Mouse (Mus musculus): ENCODE results near the gene Mcoln1. TPM values are rescaled to one million over a fixed set of nuclear protein-coding genes. Genes with fewer than 3 reads are reported as not detected.
A peak's percentile ranks its signal among the peaks of the same experiment; 100 is the strongest.

Gene Mcoln1
- 46.3 and 46.5 TPM in 2 replicates for total RNA-seq (2021)
- long read RNA-seq, transcript Mcoln1-201 (14 exons, 2,065 nt): major isoform, 24 of 37 reads
- long read RNA-seq, partial matches to known transcripts: 8 of 37 reads
- long read RNA-seq, other reads (novel, unspliced or antisense): 3 of 37 reads

DNA sequence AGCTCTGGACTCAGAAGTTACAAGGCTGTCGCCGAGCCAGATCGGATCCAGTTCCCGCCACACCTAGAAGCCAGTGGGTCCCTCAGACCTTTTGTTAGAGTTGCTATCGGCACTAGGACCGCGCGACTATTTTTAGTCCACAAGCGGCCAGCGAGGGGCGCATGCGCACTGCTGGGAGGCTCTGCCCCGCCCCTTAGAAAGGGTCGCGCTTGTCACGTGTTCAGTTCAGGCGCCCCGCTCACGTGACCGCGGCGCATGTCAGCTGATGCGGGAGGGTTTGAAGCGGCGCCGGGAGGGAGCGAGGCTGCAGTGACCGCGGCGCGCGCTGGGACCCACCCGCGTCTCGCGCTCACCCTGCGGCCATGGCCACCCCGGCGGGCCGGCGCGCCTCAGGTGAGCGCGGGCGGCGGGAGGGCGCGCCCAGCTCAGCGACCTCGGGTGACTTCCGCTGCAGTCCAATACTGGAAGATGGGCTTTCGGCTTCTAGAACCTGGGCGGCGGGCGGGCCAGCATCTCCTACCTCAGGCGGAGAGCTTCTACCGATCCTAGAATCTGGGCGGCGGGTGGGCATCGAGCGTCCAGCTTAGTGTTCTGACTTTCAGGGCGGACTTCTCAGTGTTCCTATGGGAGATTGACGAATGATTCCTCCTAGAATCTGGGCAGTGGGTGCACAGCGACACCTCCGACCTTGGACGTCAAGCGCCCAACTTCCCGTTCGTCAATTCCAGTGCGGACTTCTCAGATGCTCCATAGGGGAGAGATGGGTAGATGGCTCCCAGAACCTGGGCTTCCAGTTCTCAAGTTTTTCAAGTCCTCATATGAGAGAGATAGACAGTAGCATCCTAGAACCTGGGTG is at the start of gene Mcoln1:
Gene Mcoln1, plus strand, starts transcription at position 223 of the 856 bp plus-strand sequence.
- peak; percentile 98 for DNase-seq

DNA sequence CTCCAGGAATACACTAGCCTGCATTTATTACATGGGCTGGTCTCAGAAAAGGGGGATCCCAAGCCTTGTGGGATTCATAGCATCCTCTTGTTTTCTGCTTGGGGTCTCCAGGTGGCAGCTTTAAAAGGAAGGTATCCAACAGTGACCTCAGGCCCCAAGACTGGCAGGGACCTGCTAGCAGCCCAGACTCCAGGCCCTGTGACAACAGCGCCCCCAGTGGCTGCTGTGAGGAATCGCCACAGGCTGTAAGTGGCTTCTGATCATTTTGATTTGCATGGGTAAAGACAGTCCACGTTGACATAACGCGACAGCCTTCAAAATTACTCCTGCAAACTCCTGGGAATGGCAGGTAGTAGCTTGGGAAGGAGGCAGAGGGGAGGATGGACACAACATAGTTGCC is 49.6 kb upstream of the Mcoln1 start:
- peak; percentile 73 for DNase-seq

- DNase-seq: no peak
Observed at GRCm38 (mm10) chr8:3451992-3452391, 48.3 kb upstream of the Mcoln1 start.

DNA sequence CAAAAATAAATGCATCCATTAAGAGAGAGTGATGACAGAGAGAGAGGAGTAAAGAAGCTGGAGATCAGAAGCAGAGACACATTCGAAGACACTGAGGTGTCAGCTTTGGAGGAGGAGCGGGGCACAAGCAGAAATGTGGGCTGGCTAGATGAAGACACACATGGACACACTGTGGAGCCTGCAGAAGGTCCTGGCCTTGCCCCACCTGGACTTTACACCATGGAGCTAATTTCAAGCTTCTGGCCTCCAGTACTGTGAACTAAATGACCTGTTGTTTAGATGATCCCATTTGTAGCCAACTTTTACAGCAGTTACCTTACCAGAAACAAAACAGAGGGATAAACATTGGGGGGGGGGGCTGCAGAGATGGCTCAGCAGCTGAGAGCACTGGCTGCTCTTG is 37.0 kb upstream of the Mcoln1 start:
- no peak for DNase-seq

- DNase-seq: no peak
Observed at GRCm38 (mm10) chr8:3464309-3464708, 35.9 kb upstream of the Mcoln1 start.

DNA sequence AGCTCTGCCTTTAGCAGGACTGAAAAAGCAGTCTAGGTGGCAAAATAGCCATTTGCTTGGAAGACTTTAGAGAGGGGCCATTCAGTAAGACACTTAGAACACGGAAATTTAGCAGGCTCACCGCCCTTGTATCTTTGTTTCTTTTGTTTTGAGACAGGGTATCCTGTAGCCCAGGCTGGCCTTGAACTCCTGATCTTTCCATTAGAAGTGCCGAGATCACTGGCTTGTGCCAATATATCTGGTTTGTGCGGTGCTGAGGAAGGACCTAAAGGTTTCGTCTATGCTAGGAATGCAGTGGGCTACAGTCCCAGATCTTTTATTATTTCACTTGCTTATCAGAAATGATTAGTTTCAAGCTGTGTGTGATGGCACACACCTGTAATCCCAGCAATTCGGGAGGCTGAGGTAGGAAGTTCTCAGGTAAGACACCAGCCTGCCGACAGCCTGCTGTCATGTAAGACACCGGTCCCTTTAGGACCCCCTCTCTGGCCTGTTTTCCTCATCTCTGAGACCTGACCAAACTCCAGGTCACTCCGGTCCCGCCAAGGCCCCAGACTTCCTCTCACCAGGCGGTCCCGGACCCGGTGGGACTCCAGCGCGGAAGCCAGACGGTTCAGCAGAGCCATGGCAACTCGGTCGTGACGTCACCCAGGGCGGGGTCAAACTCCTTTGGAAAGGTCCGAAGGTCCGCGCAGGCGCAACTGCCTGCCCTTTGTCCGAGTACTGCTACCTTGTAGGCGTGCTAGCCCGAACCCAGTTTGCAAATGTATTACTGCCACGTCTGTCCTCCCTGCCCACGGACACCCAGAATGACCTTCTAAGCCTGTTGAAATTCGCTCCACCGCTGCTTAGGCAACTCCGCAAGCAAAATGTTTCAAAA is 33.0 kb upstream of the Mcoln1 start, which contains the start of gene Pex11g:
Gene Pex11g, minus strand, starts transcription at position 675 of the 880 bp plus-strand sequence.
- DNase-seq: peak; percentile 100

GRCm38 (mm10) chr8:3467886-3468545 is 32.2 kb upstream of the Mcoln1 start:
- DNase-seq: no peak

- DNase-seq: no peak
Observed at GRCm38 (mm10) chr8:3468838-3469237, 31.4 kb upstream of the Mcoln1 start.

- DNase-seq: no peak
Observed at GRCm38 (mm10) chr8:3470562-3470961, 29.7 kb upstream of the Mcoln1 start, which contains the start of gene Tex45. Gene Tex45 (plus strand): TSS chr8:3470862.

- no peak for DNase-seq
Observed at GRCm38 (mm10) chr8:3475715-3476429, 24.4 kb upstream of the Mcoln1 start.

- no peak for DNase-seq
Observed at GRCm38 (mm10) chr8:3480221-3480785, 20.0 kb upstream of the Mcoln1 start.

DNA sequence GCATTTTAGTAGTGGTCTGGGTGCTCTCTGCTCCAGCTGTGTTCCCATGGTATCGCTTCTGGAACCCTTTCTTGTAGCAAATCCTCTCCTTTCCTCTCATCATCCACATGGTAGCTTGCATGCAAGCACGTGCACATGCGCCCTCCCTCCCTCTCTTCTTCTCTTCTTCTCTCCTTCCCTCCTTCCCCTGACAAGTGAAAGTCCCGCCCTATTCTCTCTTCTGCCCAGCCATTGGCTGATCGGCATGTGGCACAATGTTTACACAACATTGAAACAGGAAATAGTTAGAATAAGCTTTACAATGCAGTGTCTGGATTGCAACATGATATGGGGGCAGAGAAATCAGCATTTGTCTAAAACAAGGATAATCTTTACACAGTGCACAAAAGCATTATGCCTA is 18.7 kb upstream of the Mcoln1 start:
- no peak for DNase-seq

DNA sequence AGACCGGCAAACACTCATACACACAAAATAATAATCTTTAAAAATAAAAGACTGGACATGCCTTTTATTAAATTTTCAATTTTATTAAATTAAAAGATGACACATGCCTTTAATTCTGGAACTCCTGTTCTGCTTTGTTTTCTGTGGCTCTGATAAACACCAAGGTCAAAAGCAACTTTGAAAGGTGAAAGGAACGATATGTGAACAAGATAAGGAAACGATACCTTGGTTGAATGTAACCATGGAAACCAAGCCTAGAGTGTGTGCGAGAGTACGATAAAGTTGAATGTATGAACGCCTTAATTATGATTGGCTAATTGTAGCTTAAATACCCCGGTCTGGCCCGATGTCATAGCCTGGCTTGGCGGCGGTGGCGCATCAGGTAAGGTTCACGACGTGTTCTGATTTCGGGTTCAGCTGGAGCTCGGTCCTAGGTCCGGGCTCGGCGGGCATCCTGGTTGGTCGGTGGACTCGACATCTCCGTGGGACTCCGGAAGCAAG is 18.0 kb upstream of the Mcoln1 start:
- DNase-seq: no peak

GRCm38 (mm10) chr8:3483546-3483945 is 16.7 kb upstream of the Mcoln1 start:
- no peak for DNase-seq

GRCm38 (mm10) chr8:3485192-3485591 is 15.1 kb upstream of the Mcoln1 start:
- no peak for DNase-seq

DNA sequence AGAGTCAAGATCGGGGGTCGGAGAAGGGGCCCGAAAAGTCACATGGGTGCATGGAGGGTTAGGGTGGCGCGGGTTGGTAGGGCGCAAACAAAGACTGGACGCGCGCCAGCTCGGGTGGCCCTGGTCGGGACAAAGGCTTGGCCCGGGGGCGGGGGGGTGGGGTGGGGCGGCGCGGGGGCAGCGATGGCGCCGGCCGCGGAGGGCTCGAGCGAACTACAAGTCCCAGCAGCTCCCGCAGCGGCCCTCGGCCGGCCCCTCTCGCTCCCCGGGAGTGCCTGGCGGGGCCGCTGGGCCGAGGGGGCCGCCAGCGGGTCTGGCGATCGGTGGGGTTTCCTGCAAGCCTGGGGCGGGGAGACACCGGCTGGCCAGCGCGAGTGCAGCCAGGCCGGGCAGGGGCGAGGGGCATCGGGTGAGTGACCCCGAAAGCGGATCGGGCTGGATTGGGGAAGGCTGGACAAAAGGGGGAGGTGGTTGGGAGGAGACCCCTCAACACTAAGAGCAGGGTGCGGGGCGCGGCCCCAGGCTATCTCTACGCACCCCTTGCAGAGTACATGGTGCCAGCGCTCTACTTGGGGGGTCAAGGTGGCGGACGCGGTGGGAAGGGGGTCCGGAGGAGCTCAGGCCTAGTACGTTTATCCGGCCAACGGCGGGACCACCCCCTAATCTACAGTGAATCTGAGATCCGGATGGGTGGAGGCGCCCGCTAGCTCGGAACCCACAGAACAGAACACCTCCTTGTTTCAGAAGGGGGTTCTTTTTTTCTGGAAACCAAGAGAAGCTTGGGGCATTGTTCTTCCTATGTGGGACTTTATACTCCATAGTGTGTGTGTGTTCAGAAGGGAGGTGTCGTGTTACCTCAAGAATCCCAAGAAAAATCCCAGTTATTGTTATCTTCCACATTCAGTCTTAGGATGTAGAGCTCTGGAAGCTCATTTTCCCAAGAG is 7.1 kb upstream of the Mcoln1 start, which contains the start of gene Zfp358:
Gene Zfp358, plus strand, starts transcription at position 238 of the 944 bp plus-strand sequence.
- peak; percentile 82 for DNase-seq

DNA sequence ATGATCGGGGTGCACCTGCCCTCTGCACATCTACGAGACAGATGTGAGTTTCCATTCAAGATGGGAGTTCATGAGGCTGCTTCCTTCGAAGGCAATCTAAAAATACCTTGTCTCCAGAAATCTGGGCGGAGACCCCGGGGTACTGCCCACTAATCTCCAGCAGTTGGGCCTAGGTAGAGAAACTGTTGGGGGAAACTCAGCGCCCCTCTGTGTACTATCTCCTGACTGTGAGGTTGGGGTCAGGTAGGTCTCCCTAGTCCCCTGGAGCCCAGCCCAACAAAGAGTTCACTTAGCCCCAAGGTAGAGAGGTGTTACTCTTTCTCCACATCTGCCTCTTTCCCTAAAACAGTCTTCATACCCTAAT is 6.4 kb upstream of the Mcoln1 start:
- no peak for DNase-seq

GRCm38 (mm10) chr8:3495578-3496427 is 4.5 kb upstream of the Mcoln1 start:
- DNase-seq: no peak

DNA sequence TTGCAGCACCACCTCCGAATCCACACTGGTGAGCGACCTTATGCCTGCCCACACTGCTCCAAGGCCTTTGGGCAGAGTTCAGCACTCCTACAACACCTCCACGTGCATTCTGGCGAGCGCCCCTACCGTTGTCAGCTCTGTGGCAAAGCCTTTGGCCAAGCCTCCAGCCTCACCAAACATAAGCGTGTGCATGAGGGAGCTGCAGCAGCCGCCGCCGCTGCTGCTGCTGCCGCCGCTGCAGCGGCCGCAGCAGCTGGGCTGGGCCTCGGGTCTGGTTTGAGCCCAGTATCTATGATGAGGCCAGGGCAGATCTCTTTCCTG is 3.9 kb upstream of the Mcoln1 start:
- no peak for DNase-seq
